Mouse (Mus musculus): ENCODE data around the gene Ola1. TPM values are rescaled to one million over a fixed set of nuclear protein-coding genes. Genes with fewer than 3 reads are reported as not detected.

The Ola1 gene
- polyA plus RNA-seq, 1 experiment = 8.1 TPM

GRCm38 (mm10) chr2:73046576-73046975 lies 172.1 kb downstream of the Ola1 start:
- peak overlapping the region; percentile 70 for H3K27ac ChIP-seq (ENCODE audit: control insufficient read depth, insufficient read depth, low read depth, low read length)
- no peaks in the 10 kb centered on the region for H3K27me3 ChIP-seq (ENCODE audit: control insufficient read depth, insufficient read depth, low read length)
- H3K4me1 ChIP-seq (ENCODE audit: control insufficient read depth, insufficient read depth, low read length) = peaks cover 5% of the 10 kb centered on the region
- no peaks in the 10 kb centered on the region for H3K36me3 ChIP-seq (ENCODE audit: control insufficient read depth, insufficient read depth, low read length)
- TF ChIP-seq CTCF (IDR thresholded peaks at IDR 0.05; ENCODE audit: control insufficient read depth, insufficient read depth, insufficient replicate concordance, low read depth, low read length) (no peak), POLR2A (IDR thresholded peaks at IDR 0.05; ENCODE audit: control insufficient read depth, low read depth, low read length) (no peak)
- no peak overlapping the region for H3K4me3 ChIP-seq (ENCODE audit: control insufficient read depth, low read depth, low read length)

GRCm38 (mm10) chr2:73045505-73045904 lies 173.2 kb downstream of the Ola1 start:
- H3K27me3 ChIP-seq (ENCODE audit: control insufficient read depth, insufficient read depth, low read length) = no peaks in the 10 kb centered on the region
- TF ChIP-seq CTCF (IDR thresholded peaks at IDR 0.05; ENCODE audit: control insufficient read depth, insufficient read depth, insufficient replicate concordance, low read depth, low read length) (no peak), POLR2A (IDR thresholded peaks at IDR 0.05; ENCODE audit: control insufficient read depth, low read depth, low read length) (no peak)

More at GRCm38 (mm10) chr2:73045505-73045904, 173.2 kb downstream of the Ola1 start:
- H3K4me3 ChIP-seq (ENCODE audit: control insufficient read depth, low read depth, low read length) = no peak overlapping the region
- no peak overlapping the region for H3K27ac ChIP-seq (ENCODE audit: control insufficient read depth, insufficient read depth, low read depth, low read length)
- H3K36me3 ChIP-seq (ENCODE audit: control insufficient read depth, insufficient read depth, low read length) = no peaks in the 10 kb centered on the region
- peaks cover 5% of the 10 kb centered on the region for H3K4me1 ChIP-seq (ENCODE audit: control insufficient read depth, insufficient read depth, low read length)

Other genes with a start within 250 kb of the Ola1 start
- 8.7 and 8.9 TPM in 2 replicates for gene Sp3, start 238.5 kb downstream of the Ola1 start, polyA plus RNA-seq (2012; rRNA removed)
- gene Gm11084, start 232.2 kb downstream of the Ola1 start, polyA plus RNA-seq (2012; rRNA removed) = not detected in 2 replicates
- 0.02 and 0.10 TPM in 2 replicates for gene Sp9, start 53.0 kb upstream of the Ola1 start, polyA plus RNA-seq (2012; rRNA removed)
- 2.2 and 3.0 TPM in 2 replicates for gene Scrn3, start 93.7 kb upstream of the Ola1 start, polyA plus RNA-seq (2012; rRNA removed)
- gene Cir1, start 93.8 kb upstream of the Ola1 start, polyA plus RNA-seq (2012; rRNA removed) = 19.8 and 21.7 TPM in 2 replicates
- 1.1 and 1.4 TPM in 2 replicates for gene Gpr155, start 167.6 kb upstream of the Ola1 start, polyA plus RNA-seq (2012; rRNA removed)

Measured in testis, adult 2 months (tissue).